ENCODE assay signal across 9 mouse cellular contexts in genomic region chr16:3895173-3895792, GRCm38 (mm10). TPM values are rescaled to one million over a fixed set of nuclear protein-coding genes. Genes with fewer than 3 reads are reported as not detected.
DNase-seq lines count a peak whose midpoint lies in the region; ATAC-seq and TF ChIP-seq lines count a peak whose summit lies in the region.
"Had no signal": no experiment of that assay in that cellular context is flagged by ENCODE, and none has a peak within 500 bp of the region (broad histone marks: within the 10 kb centered on the region; RNA-seq: fewer than 3 reads in every experiment).

No protein-coding gene starts in this region.

- no peak overlapping the region for H3K4me2 ChIP-seq in midbrain, postnatal 0 days (ENCODE audit: low read depth, low read length, poor library complexity, severe bottlenecking)
- H3K4me2 ChIP-seq in midbrain, embryonic 15.5 days, result no peak overlapping the region
- H3K4me2 ChIP-seq: embryonic facial prominence, embryonic 12.5 days had no signal

- no peaks in the 10 kb centered on the region for H3K9me3 ChIP-seq in midbrain, postnatal 0 days (ENCODE audit: low read length)
- no peaks in the 10 kb centered on the region for H3K9me3 ChIP-seq in midbrain, embryonic 15.5 days
- H3K9me3 ChIP-seq: embryonic facial prominence, embryonic 12.5 days had no signal

- H3K36me3 ChIP-seq in midbrain, postnatal 0 days (ENCODE audit: insufficient read depth, low read length), result peaks cover 43% of the 10 kb centered on the region
- peaks cover 35% of the 10 kb centered on the region for H3K36me3 ChIP-seq in midbrain, embryonic 15.5 days (replicated peaks)

- H3K27ac ChIP-seq in midbrain, postnatal 0 days (ENCODE audit: low read depth, low read length), result no peak overlapping the region
- H3K27ac ChIP-seq in midbrain, embryonic 15.5 days, result no peak overlapping the region
- H3K27ac ChIP-seq: embryonic facial prominence, embryonic 12.5 days had no signal

- 85% methylated on average over 9 of the region's 9 CpGs for WGBS in midbrain, postnatal 0 days
- 88% methylated on average over 9 of the region's 9 CpGs for WGBS in midbrain, embryonic 15.5 days

- DNase-seq in midbrain, postnatal 0 days (ENCODE audit: low spot score), result peak; percentile 2
- DNase-seq in heart, adult 9 months (ENCODE audit: low spot score in 2 of 2), result peak; percentile 61 to 82
- DNase-seq in kidney, postnatal 14 days, result peak; percentile 46
- DNase-seq in monocyte, adult 2 months (ENCODE audit: low read depth in 1 of 2, low spot score in 2 of 2), result peak; percentile 57 to 59
- no peak for DNase-seq in frontal cortex, postnatal 25 days (ENCODE audit: low spot score in 2 of 2)
- DNase-seq in layer of hippocampus, postnatal 25 days (ENCODE audit: extremely low spot score in 1 of 2, low spot score in 1 of 2), result no peak
- DNase-seq in layer of hippocampus, adult 9-11 months, result no peak

- H3K27me3 ChIP-seq in midbrain, postnatal 0 days (ENCODE audit: insufficient read depth, low read length), result no peaks in the 10 kb centered on the region
- no peaks in the 10 kb centered on the region for H3K27me3 ChIP-seq in midbrain, embryonic 15.5 days (replicated peaks)
- H3K27me3 ChIP-seq: embryonic facial prominence, embryonic 12.5 days had no signal

- no peak for TF ChIP-seq CTCF in midbrain, postnatal 0 days (IDR thresholded peaks at IDR 0.05)

- ATAC-seq in midbrain, postnatal 0 days (ENCODE audit: low FRiP score), result no peak
- no peak for ATAC-seq in midbrain, embryonic 15.5 days (replicated peaks)

- no peak overlapping the region for H3K9ac ChIP-seq in midbrain, postnatal 0 days (replicated peaks; ENCODE audit: low read length, poor library complexity, severe bottlenecking)
- H3K9ac ChIP-seq in midbrain, embryonic 15.5 days, result no peak overlapping the region
- H3K9ac ChIP-seq: embryonic facial prominence, embryonic 12.5 days had no signal

- H3K4me1 ChIP-seq in midbrain, postnatal 0 days (ENCODE audit: insufficient read depth, low read length), result no peaks in the 10 kb centered on the region
- no peaks in the 10 kb centered on the region for H3K4me1 ChIP-seq in midbrain, embryonic 15.5 days
- H3K4me1 ChIP-seq: embryonic facial prominence, embryonic 12.5 days had no signal

- H3K4me3 ChIP-seq in midbrain, postnatal 0 days (ENCODE audit: low read depth, low read length), result no peak overlapping the region
- no peak overlapping the region for H3K4me3 ChIP-seq in midbrain, embryonic 15.5 days
- H3K4me3 ChIP-seq: embryonic facial prominence, embryonic 12.5 days had no signal

RNA-seq across cellular contexts. Expression of gene Gm20695, which starts 10.8 kb away (rescaled TPM):
- 0.93 TPM in 1 of 2 replicates, not detected in the other for total RNA-seq in midbrain, postnatal 0 days (2014; rRNA removed)
- 1.6 and 2.8 TPM in 2 replicates for polyA plus RNA-seq in midbrain, postnatal 0 days (2015; fragmentation: Nextera tagmentation; extraction: Ambion mirVana)
- polyA plus RNA-seq in midbrain, embryonic 15.5 days (2015; fragmentation: Nextera tagmentation; extraction: Ambion mirVana), result 1.0 and 2.9 TPM in 2 replicates
- 1 to 10 TPM in 1 of 2 experiments, under 1 TPM in 1; 0.44 to 1.8 TPM for total RNA-seq in layer of hippocampus, postnatal 25 days (2021)

RNA-seq across cellular contexts. Expression of gene Zfp597, which starts 10.9 kb away (rescaled TPM):
- total RNA-seq in midbrain, postnatal 0 days (2014; rRNA removed), result 43.4 and 53.9 TPM in 2 replicates
- 12.6 and 14.9 TPM in 2 replicates for polyA plus RNA-seq in midbrain, postnatal 0 days (2015; fragmentation: Nextera tagmentation; extraction: Ambion mirVana)
- polyA plus RNA-seq in midbrain, embryonic 15.5 days (2015; fragmentation: Nextera tagmentation; extraction: Ambion mirVana), result 19.0 and 19.2 TPM in 2 replicates
- 10 to 100 TPM; 21.8 to 23.2 TPM for total RNA-seq in layer of hippocampus, postnatal 25 days (2021)

RNA-seq across cellular contexts. Expression of gene 1700037C18Rik, which starts 13.2 kb away (rescaled TPM):
- 8.9 and 9.9 TPM in 2 replicates for total RNA-seq in midbrain, postnatal 0 days (2014; rRNA removed)
- polyA plus RNA-seq in midbrain, postnatal 0 days (2015; fragmentation: Nextera tagmentation; extraction: Ambion mirVana), result 13.3 and 13.4 TPM in 2 replicates
- 13.6 and 15.0 TPM in 2 replicates for polyA plus RNA-seq in midbrain, embryonic 15.5 days (2015; fragmentation: Nextera tagmentation; extraction: Ambion mirVana)
- 1 to 10 TPM; 4.4 to 4.8 TPM for total RNA-seq in layer of hippocampus, postnatal 25 days (2021)

RNA-seq across cellular contexts. Expression of gene Cluap1, which starts 13.3 kb away (rescaled TPM):
- 24.7 and 30.1 TPM in 2 replicates for total RNA-seq in midbrain, postnatal 0 days (2014; rRNA removed)
- polyA plus RNA-seq in midbrain, postnatal 0 days (2015; fragmentation: Nextera tagmentation; extraction: Ambion mirVana), result 44.9 and 49.6 TPM in 2 replicates
- polyA plus RNA-seq in midbrain, embryonic 15.5 days (2015; fragmentation: Nextera tagmentation; extraction: Ambion mirVana), result 37.1 and 39.5 TPM in 2 replicates
- total RNA-seq in layer of hippocampus, postnatal 25 days (2021), result 10 to 100 TPM; 26.8 to 29.2 TPM

RNA-seq across cellular contexts. Expression of gene Naa60, which starts 23.1 kb away (rescaled TPM):
- total RNA-seq in midbrain, postnatal 0 days (2014; rRNA removed), result 87.9 and 95.8 TPM in 2 replicates
- polyA plus RNA-seq in midbrain, postnatal 0 days (2015; fragmentation: Nextera tagmentation; extraction: Ambion mirVana), result 102 and 106 TPM in 2 replicates
- 106 and 107 TPM in 2 replicates for polyA plus RNA-seq in midbrain, embryonic 15.5 days (2015; fragmentation: Nextera tagmentation; extraction: Ambion mirVana)
- total RNA-seq in layer of hippocampus, postnatal 25 days (2021), result 100 to 1,000 TPM; 104 to 107 TPM

Comparison
In these comparisons a context has a peak if more than half of its experiments do, and no peak if none do; other contexts are left out.
1. DNase-seq: peak in midbrain, postnatal 0 days (single experiment), heart, adult 9 months (2 of 2), kidney, postnatal 14 days (single experiment) and monocyte, adult 2 months (2 of 2); none in frontal cortex, postnatal 25 days (0 of 2), layer of hippocampus, postnatal 25 days (0 of 2) and layer of hippocampus, adult 9-11 months (single experiment).